Mouse (Mus musculus): Measurements from ENCODE around the gene Fam234a. TPM values are rescaled to one million over a fixed set of nuclear protein-coding genes. Genes with fewer than 3 reads are reported as not detected.

The Fam234a gene
- polyA plus RNA-seq, 1 experiment from 2014 or later: 29.1 TPM

DNA sequence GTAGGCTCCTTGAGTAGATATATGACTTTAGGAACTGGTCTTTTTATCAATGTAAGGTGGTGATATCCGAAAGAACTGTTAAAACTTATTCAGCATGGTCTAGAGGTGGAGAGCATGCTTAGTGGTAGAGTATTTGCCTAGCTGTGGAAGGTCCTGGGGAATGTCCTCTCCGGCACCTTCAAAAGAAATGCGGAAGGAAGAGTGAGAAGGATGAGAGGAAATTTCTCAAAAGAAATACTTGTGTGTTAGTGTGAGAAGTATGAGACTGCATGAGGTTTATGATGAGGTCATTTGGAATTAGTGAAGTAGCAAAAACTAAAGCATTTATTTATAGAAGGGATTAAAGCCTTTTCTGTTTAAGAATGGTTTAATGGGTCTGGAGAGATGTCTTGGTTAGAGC lies 18.3 kb upstream of the Fam234a start:
- H3K4me2 ChIP-seq (ENCODE audit: low read length): no peak overlapping the region
- H3K4me3 ChIP-seq (replicated peaks; ENCODE audit: low read depth, low read length): no peak overlapping the region
- no peaks in the 10 kb centered on the region for H3K9me3 ChIP-seq (ENCODE audit: control insufficient read depth, low read length)
- no peak for ATAC-seq (ENCODE audit: low FRiP score, low TSS enrichment)
- H3K27ac ChIP-seq (replicated peaks; ENCODE audit: low read depth, low read length): no peak overlapping the region
- H3K4me1 ChIP-seq (ENCODE audit: control insufficient read depth, insufficient read depth, low read length): no peaks in the 10 kb centered on the region
- DNase-seq: no peak
- H3K36me3 ChIP-seq (ENCODE audit: control insufficient read depth, insufficient read depth, low read length): peaks cover 88% of the 10 kb centered on the region
- H3K9ac ChIP-seq (replicated peaks; ENCODE audit: low read length): no peak overlapping the region
- WGBS: 97% methylated on average over 3 of the region's 3 CpGs
- no peaks in the 10 kb centered on the region for H3K27me3 ChIP-seq (ENCODE audit: control insufficient read depth, insufficient read depth, low read length)

DNA sequence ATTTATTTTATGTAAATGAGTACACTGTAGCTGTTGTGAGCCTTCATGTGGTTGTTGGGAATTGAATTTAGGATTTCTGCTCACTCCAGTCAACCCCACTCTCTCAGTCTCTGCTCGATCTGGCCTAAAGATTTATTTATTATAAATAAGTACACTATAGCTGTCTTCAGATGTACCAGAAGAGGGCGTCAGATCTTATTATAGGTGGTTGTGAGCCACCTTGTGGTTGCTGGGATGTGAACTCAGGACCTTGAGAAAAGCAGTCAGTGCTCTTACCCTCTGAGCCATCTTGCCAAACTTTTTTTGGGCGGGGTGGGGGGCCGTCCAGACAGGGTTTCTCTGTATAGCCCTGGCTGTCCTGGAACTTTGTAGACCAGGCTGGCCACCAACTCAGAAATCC lies 17.8 kb upstream of the Fam234a start:
- 85% methylated on average over 4 of the region's 4 CpGs for WGBS
- DNase-seq: peak; percentile 4
- H3K4me1 ChIP-seq (ENCODE audit: control insufficient read depth, insufficient read depth, low read length): no peaks in the 10 kb centered on the region
- no peaks in the 10 kb centered on the region for H3K9me3 ChIP-seq (ENCODE audit: control insufficient read depth, low read length)
- H3K9ac ChIP-seq (replicated peaks; ENCODE audit: low read length): no peak overlapping the region
- ATAC-seq (ENCODE audit: low FRiP score, low TSS enrichment): no peak
- no peak overlapping the region for H3K4me2 ChIP-seq (ENCODE audit: low read length)
- H3K4me3 ChIP-seq (replicated peaks; ENCODE audit: low read depth, low read length): no peak overlapping the region
- no peaks in the 10 kb centered on the region for H3K27me3 ChIP-seq (ENCODE audit: control insufficient read depth, insufficient read depth, low read length)
- H3K27ac ChIP-seq (replicated peaks; ENCODE audit: low read depth, low read length): no peak overlapping the region
- H3K36me3 ChIP-seq (ENCODE audit: control insufficient read depth, insufficient read depth, low read length): peaks cover 88% of the 10 kb centered on the region

- H3K9me3 ChIP-seq (ENCODE audit: control insufficient read depth, low read length): no peaks in the 10 kb centered on the region
- ATAC-seq (ENCODE audit: low FRiP score, low TSS enrichment): no peak
- H3K9ac ChIP-seq (replicated peaks; ENCODE audit: low read length): no peak overlapping the region
- H3K4me3 ChIP-seq (replicated peaks; ENCODE audit: low read depth, low read length): no peak overlapping the region
- no peak for DNase-seq
- H3K4me1 ChIP-seq (ENCODE audit: control insufficient read depth, insufficient read depth, low read length): peaks cover 10% of the 10 kb centered on the region; the same call in 1 of the 2 replicates
- H3K27ac ChIP-seq (replicated peaks; ENCODE audit: low read depth, low read length): no peak overlapping the region
- no peak overlapping the region for H3K4me2 ChIP-seq (ENCODE audit: low read length)
- no peaks in the 10 kb centered on the region for H3K27me3 ChIP-seq (ENCODE audit: control insufficient read depth, insufficient read depth, low read length)
- peaks cover 37% of the 10 kb centered on the region for H3K36me3 ChIP-seq (ENCODE audit: control insufficient read depth, insufficient read depth, low read length)
- 93% methylated on average over 7 of the region's 7 CpGs for WGBS
Measured at GRCm38 (mm10) chr17:26255313-26255712, 11.3 kb upstream of the Fam234a start.

DNA sequence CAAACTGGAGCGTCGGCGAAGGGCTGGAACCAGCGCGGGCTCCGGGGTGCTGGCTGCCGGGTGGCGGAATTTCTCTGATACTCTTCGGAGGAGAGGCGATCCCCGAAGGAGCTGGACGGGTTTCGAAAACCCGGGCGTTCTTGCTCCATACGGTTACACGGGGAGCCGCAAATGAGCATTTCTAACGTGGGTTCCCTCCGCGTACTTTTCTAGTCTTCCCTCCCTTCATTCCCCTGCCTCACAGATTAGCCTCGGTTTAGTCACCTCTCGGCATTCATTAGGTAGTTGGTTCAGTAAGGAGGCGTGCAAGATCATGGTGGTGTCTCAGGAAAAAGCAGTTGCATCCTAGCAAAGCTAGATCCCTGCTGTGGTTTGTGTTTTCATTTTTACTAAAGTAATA lies 9.4 kb upstream of the Fam234a start:
- H3K4me3 ChIP-seq (replicated peaks; ENCODE audit: low read depth, low read length): peak overlapping the region; percentile 93
- no peak for ATAC-seq (ENCODE audit: low FRiP score, low TSS enrichment)
- peak overlapping the region; percentile 94 for H3K9ac ChIP-seq (replicated peaks; ENCODE audit: low read length)
- 0% methylated on average over 24 of the region's 24 CpGs for WGBS
- peak overlapping the region; percentile 87 for H3K4me2 ChIP-seq (ENCODE audit: low read length)
- H3K36me3 ChIP-seq (ENCODE audit: control insufficient read depth, insufficient read depth, low read length): peaks cover 19% of the 10 kb centered on the region
- H3K9me3 ChIP-seq (ENCODE audit: control insufficient read depth, low read length): no peaks in the 10 kb centered on the region
- peaks cover 10% of the 10 kb centered on the region; the same call in 1 of the 2 replicates for H3K4me1 ChIP-seq (ENCODE audit: control insufficient read depth, insufficient read depth, low read length)
- no peaks in the 10 kb centered on the region for H3K27me3 ChIP-seq (ENCODE audit: control insufficient read depth, insufficient read depth, low read length)
- H3K27ac ChIP-seq (replicated peaks; ENCODE audit: low read depth, low read length): peak overlapping the region; percentile 96
- no peak for DNase-seq

DNA sequence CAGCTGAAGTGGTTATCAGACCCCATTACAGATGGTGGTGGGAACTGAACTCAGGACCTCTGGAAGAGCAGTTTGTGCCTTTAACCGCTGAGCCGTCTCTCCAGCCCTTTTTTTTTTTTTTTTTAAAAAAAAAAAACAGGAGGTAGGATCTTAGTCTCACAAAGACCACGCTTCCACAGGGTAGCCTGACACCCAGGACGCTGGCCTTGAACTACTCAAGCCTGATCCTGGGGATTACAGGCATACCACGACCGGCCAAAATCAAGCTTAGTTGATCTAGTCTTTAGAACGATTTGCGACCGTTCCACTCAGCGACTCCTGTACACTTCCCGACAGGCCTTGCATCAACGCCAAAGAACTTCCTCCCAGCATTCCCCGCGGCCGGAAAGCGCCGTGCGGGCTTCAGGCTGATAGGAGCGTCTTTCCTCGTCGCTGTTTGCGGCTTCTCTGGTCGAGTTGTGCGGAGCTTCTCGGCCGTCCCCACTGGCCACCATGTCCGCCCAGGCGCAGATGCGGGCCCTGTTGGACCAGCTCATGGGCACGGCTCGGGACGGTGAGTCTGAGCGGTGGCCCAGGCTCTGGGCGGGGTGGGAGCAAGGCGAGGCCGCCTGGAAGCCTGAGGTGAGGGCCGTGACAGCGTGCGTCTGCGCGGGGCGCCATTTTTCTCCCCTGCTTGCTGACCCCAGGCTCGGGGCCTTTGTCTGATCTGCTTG lies 8.7 kb upstream of the Fam234a start, which contains the start of gene Luc7l:
Luc7l (plus strand) TSS at position 358 of the 713 bp plus-strand sequence.
- Histone ChIP-seq H3K36me3 (ENCODE audit: control insufficient read depth, insufficient read depth, low read length) (peaks cover 12% of the 10 kb centered on the region), H3K9ac (replicated peaks; ENCODE audit: low read length) (peak within 1 kb of the TSS; percentile 94), H3K27me3 (ENCODE audit: control insufficient read depth, insufficient read depth, low read length) (no peaks in the 10 kb centered on the region), H3K4me2 (ENCODE audit: low read length) (peak within 1 kb of the TSS; percentile 87), H3K4me3 (replicated peaks; ENCODE audit: low read depth, low read length) (peak within 1 kb of the TSS; percentile 93), H3K9me3 (ENCODE audit: control insufficient read depth, low read length) (no peaks in the 10 kb centered on the region), H3K27ac (replicated peaks; ENCODE audit: low read depth, low read length) (peak within 1 kb of the TSS; percentile 96), H3K4me1 (ENCODE audit: control insufficient read depth, insufficient read depth, low read length) (peaks cover 10% of the 10 kb centered on the region; the same call in 1 of the 2 replicates)
- DNase-seq (peak; percentile 97), ATAC-seq (ENCODE audit: low FRiP score, low TSS enrichment) (peak; percentile 92)
- under 1% methylated on average over 43 of the region's 43 CpGs for WGBS

GRCm38 (mm10) chr17:26251886-26252538 lies 8.0 kb upstream of the Fam234a start:
- ATAC-seq (ENCODE audit: low FRiP score, low TSS enrichment): no peak
- Histone ChIP-seq H3K4me3 (replicated peaks; ENCODE audit: low read depth, low read length) (peak overlapping the region; percentile 93), H3K36me3 (ENCODE audit: control insufficient read depth, insufficient read depth, low read length) (peaks cover 6% of the 10 kb centered on the region), H3K9me3 (ENCODE audit: control insufficient read depth, low read length) (no peaks in the 10 kb centered on the region), H3K4me1 (ENCODE audit: control insufficient read depth, insufficient read depth, low read length) (peaks cover 10% of the 10 kb centered on the region; the same call in 1 of the 2 replicates), H3K27ac (replicated peaks; ENCODE audit: low read depth, low read length) (peak overlapping the region; percentile 96), H3K4me2 (ENCODE audit: low read length) (peak overlapping the region; percentile 87), H3K27me3 (ENCODE audit: control insufficient read depth, insufficient read depth, low read length) (no peaks in the 10 kb centered on the region), H3K9ac (replicated peaks; ENCODE audit: low read length) (peak overlapping the region; percentile 94; the same call in 1 of the 2 replicates)
- DNase-seq: no peak
- 67% methylated on average over 4 of the region's 4 CpGs for WGBS

- Histone ChIP-seq H3K4me3 (replicated peaks; ENCODE audit: low read depth, low read length) (peak overlapping the region; percentile 74), H3K9me3 (ENCODE audit: control insufficient read depth, low read length) (no peaks in the 10 kb centered on the region), H3K9ac (replicated peaks; ENCODE audit: low read length) (peak overlapping the region; percentile 74), H3K27ac (replicated peaks; ENCODE audit: low read depth, low read length) (peak overlapping the region; percentile 68), H3K36me3 (ENCODE audit: control insufficient read depth, insufficient read depth, low read length) (no peaks in the 10 kb centered on the region), H3K4me1 (ENCODE audit: control insufficient read depth, insufficient read depth, low read length) (peaks cover 11% of the 10 kb centered on the region; the same call in 1 of the 2 replicates), H3K4me2 (ENCODE audit: low read length) (peak overlapping the region; percentile 92), H3K27me3 (ENCODE audit: control insufficient read depth, insufficient read depth, low read length) (no peaks in the 10 kb centered on the region)
- DNase-seq (peak; percentile 64), ATAC-seq (ENCODE audit: low FRiP score, low TSS enrichment) (peak; percentile 81)
- WGBS: under 1% methylated on average over 32 of the region's 32 CpGs
Measured at GRCm38 (mm10) chr17:26243471-26244100, 456 bp downstream of the Fam234a start.

- Histone ChIP-seq H3K4me2 (ENCODE audit: low read length) (no peak overlapping the region), H3K27ac (replicated peaks; ENCODE audit: low read depth, low read length) (no peak overlapping the region), H3K9ac (replicated peaks; ENCODE audit: low read length) (no peak overlapping the region), H3K27me3 (ENCODE audit: control insufficient read depth, insufficient read depth, low read length) (no peaks in the 10 kb centered on the region), H3K4me3 (replicated peaks; ENCODE audit: low read depth, low read length) (no peak overlapping the region), H3K4me1 (ENCODE audit: control insufficient read depth, insufficient read depth, low read length) (peaks cover 11% of the 10 kb centered on the region; the same call in 1 of the 2 replicates), H3K36me3 (ENCODE audit: control insufficient read depth, insufficient read depth, low read length) (no peaks in the 10 kb centered on the region), H3K9me3 (ENCODE audit: control insufficient read depth, low read length) (no peaks in the 10 kb centered on the region)
- ATAC-seq (ENCODE audit: low FRiP score, low TSS enrichment): no peak
- WGBS: 82% methylated on average over 6 of the region's 6 CpGs
- DNase-seq: no peak
Measured at GRCm38 (mm10) chr17:26240990-26241389, 3.1 kb downstream of the Fam234a start.

Measured in midbrain, embryonic 14.5 days (tissue).